Mouse (Mus musculus) stomach, postnatal 0 days (tissue): ENCODE measurements around the gene Akt3. TPM values are rescaled to one million over a fixed set of nuclear protein-coding genes. Genes with fewer than 3 reads are reported as not detected.

ENCODE experiments used
- ATAC-seq: fragments of 200-750 bp; cut with Nextera tagmentation; 2 replicates; pipeline ENCODE4 v1.8.0; 2017; ENCODE audit not compliant: low FRiP score, low TSS enrichment
- DNase-seq: peaks from one replicate; pipeline ENCODE4 v3.0.0-alpha.2; 2016; ENCODE audit warnings: low spot score
- H3K27ac ChIP-seq: fragments of 300-500 bp; sonication (generic); replicated peaks from 2 replicates; pipeline ENCODE4 v1.5.1; 2014; ENCODE audit warnings: mild to moderate bottlenecking, control low read depth
- H3K27me3 ChIP-seq: fragments of 300-500 bp; sonication (generic); 2 replicates; pipeline ENCODE4 v1.6.1; 2014; ENCODE audit warnings: low read length; ENCODE audit not compliant: control insufficient read depth, insufficient read depth
- H3K36me3 ChIP-seq: fragments of 300-500 bp; sonication (generic); 2 replicates; pipeline ENCODE4 v1.6.1; 2014; ENCODE audit warnings: low read length, mixed read lengths; ENCODE audit not compliant: control insufficient read depth, insufficient read depth
- H3K4me1 ChIP-seq: fragments of 300-500 bp; sonication (generic); replicated peaks from 2 replicates; pipeline ENCODE4 v1.6.1; 2014; ENCODE audit warnings: antibody characterized with exemption; ENCODE audit not compliant: control insufficient read depth, insufficient read depth
- H3K4me2 ChIP-seq: fragments of 300-500 bp; sonication (generic); replicated peaks from 2 replicates; pipeline ENCODE4 v1.6.1; 2014; ENCODE audit warnings: low read depth, mild to moderate bottlenecking, control low read depth, moderate library complexity
- H3K4me3 ChIP-seq: fragments of 300-500 bp; sonication (generic); 2 replicates; pipeline ENCODE4 v1.5.1; 2014; ENCODE audit warnings: low read depth, low read length, control low read depth
- H3K9ac ChIP-seq: fragments of 300-500 bp; sonication (generic); 2 replicates; pipeline ENCODE4 v1.6.1; 2014; ENCODE audit warnings: mild to moderate bottlenecking, low read length, control low read depth, mixed read lengths
- H3K9me3 ChIP-seq: fragments of 300-500 bp; sonication (generic); 2 replicates; pipeline ENCODE4 v1.6.1; 2016; ENCODE audit warnings: low read length; ENCODE audit not compliant: control insufficient read depth
- CTCF ChIP-seq: IDR thresholded peaks from 2 replicates; pipeline ENCODE4 v1.5.1; 2016; ENCODE audit warnings: antibody characterized with exemption, low read depth, mild to moderate bottlenecking, moderate library complexity
- EP300 ChIP-seq: optimal IDR thresholded peaks from 2 replicates; pipeline ENCODE3; 2016; ENCODE audit warnings: antibody characterized with exemption
- WGBS: fragments of 180-500 bp; shearing (Covaris S2); extraction: QIAGEN DNeasy Blood & Tissue Kit; methylation state at CpG from one replicate; pipeline ENCODE4 v1.1.7; 2014; 5-methylcytosine and 5-hydroxymethylcytosine counted together
- polyA plus RNA-seq: library from polyadenylated mRNA; unstranded; fragments of >200 nt; fragmentation: Nextera tagmentation; extraction: Ambion mirVana; gene quantifications from 2 replicates; pipeline ENCODE4 v1.2.1, GENCODE M21; 2015

The Akt3 gene
- polyA plus RNA-seq, 1 experiment from 2014 or later = 2.1 TPM

DNA sequence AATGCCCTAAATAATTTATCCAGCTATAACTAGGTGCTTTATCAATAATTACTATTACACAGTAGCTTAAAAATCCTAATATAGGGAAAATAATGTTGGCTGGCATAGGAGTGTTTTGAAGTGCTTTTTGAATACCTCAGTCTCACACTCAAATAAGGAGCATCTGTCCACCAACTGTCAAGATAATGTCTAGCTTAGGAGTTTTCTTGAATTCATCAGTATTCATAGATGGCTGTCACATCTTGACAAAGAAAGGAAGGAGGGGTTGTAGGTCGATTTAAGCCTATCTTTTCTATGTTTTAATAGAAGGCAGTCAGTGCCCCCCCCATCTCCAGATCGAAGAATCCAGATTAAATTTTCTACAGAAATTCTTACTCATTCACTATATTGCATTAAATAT, 92.7 kb downstream of the Akt3 start:
- Histone ChIP-seq H3K27me3 (no peaks in the 10 kb centered on the region), H3K27ac (no peak overlapping the region), H3K4me3 (no peak overlapping the region), H3K4me1 (no peaks in the 10 kb centered on the region), H3K9me3 (no peaks in the 10 kb centered on the region), H3K4me2 (no peak overlapping the region), H3K9ac (no peak overlapping the region), H3K36me3 (no peaks in the 10 kb centered on the region)
- TF ChIP-seq CTCF (no peak), EP300 (no peak)
- DNase-seq = no peak
- 78% methylated on average over 2 of the region's 2 CpGs for WGBS
- no peak for ATAC-seq

- no peak overlapping the region for H3K27ac ChIP-seq
- H3K9ac ChIP-seq = no peak overlapping the region
- no peaks in the 10 kb centered on the region for H3K4me1 ChIP-seq
- 0 out of 2 replicates have a peak overlapping the region, but pooled peaks have one; percentile 23 for H3K4me2 ChIP-seq
- WGBS = 30% methylated on average over 11 of the region's 11 CpGs
- no peaks in the 10 kb centered on the region for H3K9me3 ChIP-seq
- ATAC-seq (peak; percentile 51; the same call in 1 of the 2 replicates), DNase-seq (no peak)
- no peaks in the 10 kb centered on the region for H3K27me3 ChIP-seq
- H3K4me3 ChIP-seq = no peak overlapping the region
- TF ChIP-seq EP300 (no peak), CTCF (no peak)
- H3K36me3 ChIP-seq = no peaks in the 10 kb centered on the region
These were observed 107.5 kb downstream of the Akt3 start for GRCm38 (mm10) chr1:177150344-177151021.

GRCm38 (mm10) chr1:177148746-177149145, 109.3 kb downstream of the Akt3 start:
- Histone ChIP-seq H3K4me1 (no peaks in the 10 kb centered on the region), H3K27me3 (no peaks in the 10 kb centered on the region), H3K4me2 (no peak overlapping the region), H3K4me3 (no peak overlapping the region), H3K36me3 (no peaks in the 10 kb centered on the region), H3K9me3 (no peaks in the 10 kb centered on the region), H3K27ac (no peak overlapping the region), H3K9ac (no peak overlapping the region)
- DNase-seq (no peak), ATAC-seq (no peak)
- TF ChIP-seq CTCF (no peak), EP300 (no peak)
- WGBS = 38% methylated on average over 2 of the region's 2 CpGs

- TF ChIP-seq EP300 (no peak), CTCF (no peak)
- Histone ChIP-seq H3K27me3 (no peaks in the 10 kb centered on the region), H3K36me3 (no peaks in the 10 kb centered on the region), H3K9ac (no peak overlapping the region), H3K4me1 (no peaks in the 10 kb centered on the region), H3K27ac (no peak overlapping the region), H3K4me2 (no peak overlapping the region), H3K9me3 (no peaks in the 10 kb centered on the region), H3K4me3 (no peak overlapping the region)
- DNase-seq = no peak
- 72% methylated on average over 2 of the region's 2 CpGs for WGBS
- ATAC-seq = no peak
These were observed 116.5 kb downstream of the Akt3 start for GRCm38 (mm10) chr1:177141468-177141867.

GRCm38 (mm10) chr1:177139652-177140051, 118.4 kb downstream of the Akt3 start:
- no peaks in the 10 kb centered on the region for H3K36me3 ChIP-seq
- H3K9ac ChIP-seq = no peak overlapping the region
- no peaks in the 10 kb centered on the region for H3K27me3 ChIP-seq
- H3K27ac ChIP-seq = no peak overlapping the region
- 79% methylated on average over 6 of the region's 6 CpGs for WGBS
- no peak for DNase-seq
- H3K9me3 ChIP-seq = no peaks in the 10 kb centered on the region
- H3K4me1 ChIP-seq = no peaks in the 10 kb centered on the region
- no peak overlapping the region for H3K4me2 ChIP-seq
- TF ChIP-seq CTCF = no peak
- ATAC-seq = no peak
- no peak overlapping the region for H3K4me3 ChIP-seq

DNA sequence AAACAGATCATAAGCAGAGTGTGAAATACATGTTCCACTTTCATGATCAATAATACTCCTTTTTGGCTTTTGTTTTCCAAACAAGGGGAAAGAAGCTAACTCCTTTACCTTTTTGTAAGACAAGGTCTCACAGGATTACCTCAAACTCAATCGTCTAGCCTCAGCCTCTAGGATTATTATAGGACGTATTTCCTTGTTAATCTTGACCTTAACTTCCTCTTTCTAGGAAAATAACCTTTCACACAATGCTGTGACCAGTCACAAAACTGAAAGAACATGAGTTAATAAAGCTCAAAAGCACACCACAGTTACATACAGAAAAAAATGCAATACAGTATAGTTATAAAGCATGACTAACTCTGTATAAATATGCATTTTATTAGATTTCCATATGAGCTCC, 126.5 kb downstream of the Akt3 start:
- no peak overlapping the region for H3K4me2 ChIP-seq
- H3K4me1 ChIP-seq = no peaks in the 10 kb centered on the region
- no peaks in the 10 kb centered on the region for H3K36me3 ChIP-seq
- no peak overlapping the region for H3K4me3 ChIP-seq
- H3K9ac ChIP-seq = no peak overlapping the region
- WGBS = 78% methylated on average over 2 of the region's 2 CpGs
- ATAC-seq (no peak), DNase-seq (no peak)
- no peak for TF ChIP-seq CTCF
- no peak for TF ChIP-seq EP300
- no peak overlapping the region for H3K27ac ChIP-seq
- H3K9me3 ChIP-seq = no peaks in the 10 kb centered on the region
- no peaks in the 10 kb centered on the region for H3K27me3 ChIP-seq
